Mouse (Mus musculus): Measurements from ENCODE around the gene Ccdc125. TPM values are rescaled to one million over a fixed set of nuclear protein-coding genes. Genes with fewer than 3 reads are reported as not detected.

Ccdc125 gene
- polyA plus RNA-seq, 1 experiment from 2014 or later, result 7.6 TPM

DNA sequence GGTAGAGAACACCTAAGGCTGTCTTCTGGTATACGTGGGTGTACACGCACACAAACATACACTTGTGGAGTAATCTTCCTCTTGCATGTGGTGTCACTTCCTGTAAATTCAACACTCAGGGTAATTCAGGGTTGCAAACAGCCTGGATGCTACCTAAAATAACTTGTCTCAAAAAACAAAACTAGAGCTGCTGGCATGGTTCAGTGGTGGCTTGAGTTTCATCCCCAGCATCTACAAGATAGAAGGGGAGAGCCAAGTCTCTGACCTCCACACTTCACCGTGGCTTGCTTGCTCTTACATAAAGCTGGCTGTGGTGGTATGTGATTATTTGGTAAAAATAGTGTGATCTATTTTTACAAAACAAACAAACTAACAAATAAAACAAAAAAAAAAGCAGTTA, 28.0 kb downstream of the Ccdc125 start:
- H3K4me1 ChIP-seq (ENCODE audit: control insufficient read depth, insufficient read depth, low read length), result no peaks in the 10 kb centered on the region
- no peaks in the 10 kb centered on the region for H3K9me3 ChIP-seq (ENCODE audit: control insufficient read depth, low read depth, low read length)
- H3K4me2 ChIP-seq (replicated peaks; ENCODE audit: low read depth, low read length), result no peak overlapping the region
- H3K9ac ChIP-seq (replicated peaks; ENCODE audit: low read depth, low read length), result no peak overlapping the region
- WGBS, result 94% methylated on average over 3 of the region's 3 CpGs
- H3K4me3 ChIP-seq (ENCODE audit: low read depth, low read length), result no peak overlapping the region
- no peak for ATAC-seq (ENCODE audit: insufficient number of reproducible peaks, insufficient read depth, low FRiP score, low read depth)
- H3K27ac ChIP-seq (ENCODE audit: low read length), result no peak overlapping the region
- H3K36me3 ChIP-seq (ENCODE audit: control insufficient read depth, insufficient read depth, low read length), result peaks cover 38% of the 10 kb centered on the region
- H3K27me3 ChIP-seq (ENCODE audit: control insufficient read depth, insufficient read depth, low read length), result no peaks in the 10 kb centered on the region

DNA sequence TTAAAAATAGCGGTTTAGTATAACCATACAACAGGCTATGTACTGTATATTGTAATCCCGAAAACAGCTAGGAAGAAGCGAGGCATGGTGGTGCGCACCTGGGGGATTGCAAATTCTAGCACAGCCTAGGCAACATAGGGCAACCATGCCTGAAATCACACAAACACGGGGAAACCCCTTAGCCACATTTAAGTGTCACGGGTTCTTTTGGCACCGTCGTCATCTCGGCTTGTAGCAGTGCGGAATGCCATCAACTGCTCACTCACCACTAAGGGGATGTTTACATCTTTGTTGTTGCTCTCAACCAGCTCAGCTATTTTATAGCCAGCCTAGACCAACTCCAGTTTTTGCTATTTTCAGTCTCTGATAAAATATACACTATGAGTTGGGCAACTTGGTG, 29.3 kb downstream of the Ccdc125 start:
- H3K9me3 ChIP-seq (ENCODE audit: control insufficient read depth, low read depth, low read length), result no peaks in the 10 kb centered on the region
- no peaks in the 10 kb centered on the region for H3K27me3 ChIP-seq (ENCODE audit: control insufficient read depth, insufficient read depth, low read length)
- H3K4me2 ChIP-seq (replicated peaks; ENCODE audit: low read depth, low read length), result no peak overlapping the region
- H3K27ac ChIP-seq (ENCODE audit: low read length), result no peak overlapping the region
- no peaks in the 10 kb centered on the region for H3K4me1 ChIP-seq (ENCODE audit: control insufficient read depth, insufficient read depth, low read length)
- H3K4me3 ChIP-seq (ENCODE audit: low read depth, low read length), result no peak overlapping the region
- peaks cover 51% of the 10 kb centered on the region for H3K36me3 ChIP-seq (ENCODE audit: control insufficient read depth, insufficient read depth, low read length)
- H3K9ac ChIP-seq (replicated peaks; ENCODE audit: low read depth, low read length), result no peak overlapping the region
- WGBS, result 96% methylated on average over 10 of the region's 10 CpGs
- ATAC-seq (ENCODE audit: insufficient number of reproducible peaks, insufficient read depth, low FRiP score, low read depth), result no peak

DNA sequence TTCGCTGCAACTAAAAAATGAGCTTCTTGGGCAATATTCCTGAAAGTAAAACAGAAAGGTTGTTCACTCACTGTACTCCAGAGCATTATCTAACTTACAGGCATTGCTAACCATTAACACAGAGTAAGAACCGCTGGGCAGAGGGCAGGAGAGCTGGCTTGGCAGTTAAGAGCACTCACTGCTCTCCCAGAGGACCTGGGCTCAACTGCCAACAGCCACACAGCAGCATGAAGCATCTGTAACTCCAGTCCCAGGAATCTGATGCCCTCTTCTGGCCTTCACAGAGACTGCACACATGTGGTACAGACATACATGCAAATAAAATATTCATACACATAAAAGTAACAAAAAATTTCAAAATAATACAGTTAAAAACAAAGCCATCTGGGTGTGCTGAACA, 34.0 kb downstream of the Ccdc125 start:
- no peak overlapping the region for H3K27ac ChIP-seq (ENCODE audit: low read length)
- no peaks in the 10 kb centered on the region for H3K4me1 ChIP-seq (ENCODE audit: control insufficient read depth, insufficient read depth, low read length)
- H3K27me3 ChIP-seq (ENCODE audit: control insufficient read depth, insufficient read depth, low read length), result no peaks in the 10 kb centered on the region
- WGBS, result 91% methylated on average over 2 of the region's 2 CpGs
- H3K36me3 ChIP-seq (ENCODE audit: control insufficient read depth, insufficient read depth, low read length), result peaks cover 65% of the 10 kb centered on the region
- no peak overlapping the region for H3K9ac ChIP-seq (replicated peaks; ENCODE audit: low read depth, low read length)
- H3K4me3 ChIP-seq (ENCODE audit: low read depth, low read length), result no peak overlapping the region
- H3K4me2 ChIP-seq (replicated peaks; ENCODE audit: low read depth, low read length), result no peak overlapping the region
- no peak for ATAC-seq (ENCODE audit: insufficient number of reproducible peaks, insufficient read depth, low FRiP score, low read depth)
- no peaks in the 10 kb centered on the region for H3K9me3 ChIP-seq (ENCODE audit: control insufficient read depth, low read depth, low read length)

DNA sequence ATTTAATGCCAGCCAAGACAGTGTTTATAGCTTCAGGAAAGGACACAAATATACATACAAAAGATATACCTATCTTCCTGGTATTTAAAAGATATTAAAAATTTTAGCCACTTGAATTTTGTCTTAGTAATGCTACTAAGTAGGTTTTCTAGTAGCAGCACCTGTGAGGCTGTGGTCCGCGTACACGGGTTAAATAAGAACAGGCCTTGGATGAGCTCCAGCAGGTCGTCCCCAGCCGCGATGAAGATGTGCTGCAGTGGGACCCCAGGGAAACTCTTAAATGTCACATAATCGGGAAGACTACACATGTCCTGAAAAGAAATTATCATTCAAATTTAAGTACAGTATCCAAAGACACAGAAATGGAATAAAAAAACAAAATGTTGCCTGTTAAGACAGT, 36.7 kb downstream of the Ccdc125 start:
- H3K36me3 ChIP-seq (ENCODE audit: control insufficient read depth, insufficient read depth, low read length), result peaks cover 74% of the 10 kb centered on the region
- no peak overlapping the region for H3K4me2 ChIP-seq (replicated peaks; ENCODE audit: low read depth, low read length)
- no peaks in the 10 kb centered on the region for H3K4me1 ChIP-seq (ENCODE audit: control insufficient read depth, insufficient read depth, low read length)
- no peak overlapping the region for H3K27ac ChIP-seq (ENCODE audit: low read length)
- no peak for ATAC-seq (ENCODE audit: insufficient number of reproducible peaks, insufficient read depth, low FRiP score, low read depth)
- H3K9ac ChIP-seq (replicated peaks; ENCODE audit: low read depth, low read length), result no peak overlapping the region
- H3K9me3 ChIP-seq (ENCODE audit: control insufficient read depth, low read depth, low read length), result no peaks in the 10 kb centered on the region
- H3K4me3 ChIP-seq (ENCODE audit: low read depth, low read length), result no peak overlapping the region
- H3K27me3 ChIP-seq (ENCODE audit: control insufficient read depth, insufficient read depth, low read length), result no peaks in the 10 kb centered on the region
- 97% methylated on average over 7 of the region's 7 CpGs for WGBS

DNA sequence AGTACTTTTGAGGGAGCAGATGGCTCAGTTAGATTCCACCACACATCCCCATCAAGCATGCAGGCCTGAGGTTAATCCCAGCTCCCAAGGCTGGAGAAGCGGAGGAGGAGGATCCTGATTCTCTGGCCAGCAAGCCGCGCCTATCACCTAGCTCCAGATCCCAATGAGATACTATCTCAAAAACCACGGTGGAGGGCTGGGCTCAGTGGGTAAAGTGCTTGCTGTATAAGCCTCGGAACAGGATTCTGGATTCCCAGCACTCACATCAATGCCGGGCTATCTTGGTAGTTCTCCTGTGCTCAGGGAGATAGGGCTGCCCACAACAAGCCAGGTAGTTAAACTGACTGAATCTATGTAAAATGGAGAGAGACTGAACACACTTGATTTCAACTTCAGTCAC, 46.0 kb downstream of the Ccdc125 start:
- no peak for ATAC-seq (ENCODE audit: insufficient number of reproducible peaks, insufficient read depth, low FRiP score, low read depth)
- no peak overlapping the region for H3K27ac ChIP-seq (ENCODE audit: low read length)
- H3K4me3 ChIP-seq (ENCODE audit: low read depth, low read length), result no peak overlapping the region
- H3K9ac ChIP-seq (replicated peaks; ENCODE audit: low read depth, low read length), result no peak overlapping the region
- WGBS, result 88% methylated on average over 6 of the region's 6 CpGs
- H3K9me3 ChIP-seq (ENCODE audit: control insufficient read depth, low read depth, low read length), result no peaks in the 10 kb centered on the region
- no peaks in the 10 kb centered on the region for H3K27me3 ChIP-seq (ENCODE audit: control insufficient read depth, insufficient read depth, low read length)
- no peak overlapping the region for H3K4me2 ChIP-seq (replicated peaks; ENCODE audit: low read depth, low read length)
- H3K36me3 ChIP-seq (ENCODE audit: control insufficient read depth, insufficient read depth, low read length), result peaks cover 66% of the 10 kb centered on the region
- no peaks in the 10 kb centered on the region for H3K4me1 ChIP-seq (ENCODE audit: control insufficient read depth, insufficient read depth, low read length)

DNA sequence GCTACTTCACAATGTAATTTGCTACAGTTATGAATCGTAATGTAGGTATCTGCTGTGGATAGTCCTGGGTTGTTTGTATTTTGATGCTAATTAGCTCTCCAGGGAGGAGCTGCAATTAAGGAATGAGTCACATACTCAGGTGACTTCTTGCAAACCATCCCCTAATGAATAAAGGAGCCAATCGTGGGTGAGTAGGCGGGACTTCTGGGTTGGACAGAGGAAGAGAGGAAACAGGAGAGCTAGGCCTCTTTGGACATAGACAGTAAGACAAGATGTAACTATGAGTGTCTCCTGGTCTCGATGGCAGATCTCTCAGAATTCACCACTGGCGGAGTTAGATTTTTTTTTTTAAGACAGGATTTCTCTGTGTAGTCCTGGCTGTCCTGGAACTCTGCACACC, 52.1 kb downstream of the Ccdc125 start:
- H3K9ac ChIP-seq (replicated peaks; ENCODE audit: low read depth, low read length), result no peak overlapping the region
- no peak for ATAC-seq (ENCODE audit: insufficient number of reproducible peaks, insufficient read depth, low FRiP score, low read depth)
- no peak overlapping the region for H3K4me3 ChIP-seq (ENCODE audit: low read depth, low read length)
- no peak overlapping the region for H3K4me2 ChIP-seq (replicated peaks; ENCODE audit: low read depth, low read length)
- no peak overlapping the region for H3K27ac ChIP-seq (ENCODE audit: low read length)
- no peaks in the 10 kb centered on the region for H3K27me3 ChIP-seq (ENCODE audit: control insufficient read depth, insufficient read depth, low read length)
- no peaks in the 10 kb centered on the region for H3K4me1 ChIP-seq (ENCODE audit: control insufficient read depth, insufficient read depth, low read length)
- no peaks in the 10 kb centered on the region for H3K9me3 ChIP-seq (ENCODE audit: control insufficient read depth, low read depth, low read length)
- 93% methylated on average over 5 of the region's 5 CpGs for WGBS
- H3K36me3 ChIP-seq (ENCODE audit: control insufficient read depth, insufficient read depth, low read length), result peaks cover 40% of the 10 kb centered on the region

DNA sequence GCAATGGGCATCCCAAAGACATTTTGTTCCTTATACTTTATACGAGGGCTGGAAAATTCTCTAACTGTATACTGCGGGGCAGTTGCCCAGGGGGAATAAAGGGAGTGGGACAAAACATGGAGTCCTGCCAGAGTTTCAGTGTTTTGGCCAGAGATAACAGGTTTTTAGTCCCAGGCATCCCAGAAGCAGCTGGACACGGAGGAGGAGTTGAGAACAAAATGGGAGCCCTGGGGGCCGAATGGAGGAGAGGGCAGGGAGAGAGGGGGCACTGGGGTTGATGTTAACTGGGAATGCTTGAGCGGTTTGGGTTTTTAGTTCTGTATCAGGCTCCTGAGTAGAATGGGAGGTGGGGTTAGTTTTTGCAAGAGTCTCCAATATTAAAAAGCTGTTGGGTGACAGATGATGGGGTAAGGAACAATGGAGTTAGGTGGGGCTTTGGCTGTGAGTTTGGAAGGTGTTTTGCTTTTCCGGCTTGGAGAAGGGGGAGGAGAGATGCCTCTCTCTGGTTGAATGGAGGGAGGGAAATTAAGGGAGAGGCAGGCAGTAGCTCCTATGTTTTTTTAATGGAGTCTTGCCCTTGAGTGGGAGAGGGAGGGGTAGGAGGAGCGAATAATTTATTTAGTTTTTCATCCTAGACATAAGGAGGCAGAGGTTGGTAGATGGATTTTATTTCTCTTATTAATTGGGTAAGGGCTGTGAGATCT, 54.7 kb downstream of the Ccdc125 start:
- H3K4me1 ChIP-seq (ENCODE audit: control insufficient read depth, insufficient read depth, low read length), result peaks cover 2% of the 10 kb centered on the region; the same call in 1 of the 2 replicates
- no peak overlapping the region for H3K4me3 ChIP-seq (ENCODE audit: low read depth, low read length)
- no peak for ATAC-seq (ENCODE audit: insufficient number of reproducible peaks, insufficient read depth, low FRiP score, low read depth)
- WGBS, result 84% methylated on average over 7 of the region's 7 CpGs
- no peak overlapping the region for H3K9ac ChIP-seq (replicated peaks; ENCODE audit: low read depth, low read length)
- H3K36me3 ChIP-seq (ENCODE audit: control insufficient read depth, insufficient read depth, low read length), result peaks cover 34% of the 10 kb centered on the region
- no peak overlapping the region for H3K27ac ChIP-seq (ENCODE audit: low read length)
- H3K27me3 ChIP-seq (ENCODE audit: control insufficient read depth, insufficient read depth, low read length), result no peaks in the 10 kb centered on the region
- no peaks in the 10 kb centered on the region for H3K9me3 ChIP-seq (ENCODE audit: control insufficient read depth, low read depth, low read length)
- no peak overlapping the region for H3K4me2 ChIP-seq (replicated peaks; ENCODE audit: low read depth, low read length)

- Histone ChIP-seq H3K36me3 (ENCODE audit: control insufficient read depth, insufficient read depth, low read length) (peaks cover 30% of the 10 kb centered on the region), H3K9ac (replicated peaks; ENCODE audit: low read depth, low read length) (no peak overlapping the region), H3K4me1 (ENCODE audit: control insufficient read depth, insufficient read depth, low read length) (peaks cover 5% of the 10 kb centered on the region; the same call in 1 of the 2 replicates), H3K4me2 (replicated peaks; ENCODE audit: low read depth, low read length) (no peak overlapping the region), H3K9me3 (ENCODE audit: control insufficient read depth, low read depth, low read length) (no peaks in the 10 kb centered on the region), H3K27me3 (ENCODE audit: control insufficient read depth, insufficient read depth, low read length) (no peaks in the 10 kb centered on the region), H3K27ac (ENCODE audit: low read length) (no peak overlapping the region), H3K4me3 (ENCODE audit: low read depth, low read length) (no peak overlapping the region)
- 92% methylated on average over 10 of the region's 10 CpGs for WGBS
- no peak for ATAC-seq (ENCODE audit: insufficient number of reproducible peaks, insufficient read depth, low FRiP score, low read depth)
Observed at GRCm38 (mm10) chr13:100725194-100725593, 55.7 kb downstream of the Ccdc125 start.

DNA sequence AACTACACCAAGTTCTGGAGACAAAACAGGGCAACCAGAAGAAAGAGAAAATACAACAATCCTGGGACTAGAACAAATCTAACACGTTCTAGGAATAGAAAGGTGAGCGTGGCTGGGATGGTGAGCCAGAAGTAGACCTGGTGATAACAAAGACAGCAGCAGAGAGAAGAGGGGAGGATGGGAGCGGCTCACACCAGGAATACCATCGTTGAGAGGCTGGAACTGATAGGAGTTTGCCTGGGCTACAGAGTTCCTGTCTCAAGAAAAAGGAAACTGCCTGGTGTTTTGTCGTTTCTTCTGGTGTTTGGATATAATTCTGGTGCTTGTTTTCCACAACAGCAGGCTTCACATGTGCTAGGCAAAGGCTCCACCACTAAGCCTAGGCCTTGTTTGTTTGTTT, 58.6 kb downstream of the Ccdc125 start:
- H3K9ac ChIP-seq (replicated peaks; ENCODE audit: low read depth, low read length), result no peak overlapping the region
- no peak for ATAC-seq (ENCODE audit: insufficient number of reproducible peaks, insufficient read depth, low FRiP score, low read depth)
- H3K27me3 ChIP-seq (ENCODE audit: control insufficient read depth, insufficient read depth, low read length), result no peaks in the 10 kb centered on the region
- 93% methylated on average over 5 of the region's 5 CpGs for WGBS
- peaks cover 5% of the 10 kb centered on the region; the same call in 1 of the 2 replicates for H3K4me1 ChIP-seq (ENCODE audit: control insufficient read depth, insufficient read depth, low read length)
- no peaks in the 10 kb centered on the region for H3K9me3 ChIP-seq (ENCODE audit: control insufficient read depth, low read depth, low read length)
- H3K27ac ChIP-seq (ENCODE audit: low read length), result no peak overlapping the region
- peaks cover 13% of the 10 kb centered on the region for H3K36me3 ChIP-seq (ENCODE audit: control insufficient read depth, insufficient read depth, low read length)
- H3K4me3 ChIP-seq (ENCODE audit: low read depth, low read length), result no peak overlapping the region
- no peak overlapping the region for H3K4me2 ChIP-seq (replicated peaks; ENCODE audit: low read depth, low read length)

All from stomach, embryonic 14.5 days (tissue).